Mouse (Mus musculus): ENCODE measurements around the gene Klk10. TPM values are rescaled to one million over a fixed set of nuclear protein-coding genes. Genes with fewer than 3 reads are reported as not detected.

Gene Klk10
- polyA plus RNA-seq, 1 experiment from 2014 or later, result not detected

GRCm38 (mm10) chr7:43776506-43776905 is 4.3 kb upstream of the Klk10 start:
- Histone ChIP-seq H3K4me3 (replicated peaks) (no peak overlapping the region), H3K4me1 (replicated peaks) (no peaks in the 10 kb centered on the region), H3K4me2 (no peak overlapping the region), H3K36me3 (no peaks in the 10 kb centered on the region), H3K9me3 (replicated peaks) (no peaks in the 10 kb centered on the region), H3K9ac (no peak overlapping the region), H3K27ac (no peak overlapping the region), H3K27me3 (no peaks in the 10 kb centered on the region)
- ATAC-seq (ENCODE audit: low read depth) (no peak), DNase-seq (no peak)
- 71% methylated on average over 5 of the region's 5 CpGs for WGBS (ENCODE audit: insufficient replicate concordance)

- H3K4me3 ChIP-seq (replicated peaks), result no peak overlapping the region
- 67% methylated on average over 12 of the region's 12 CpGs for WGBS (ENCODE audit: insufficient replicate concordance)
- no peaks in the 10 kb centered on the region for H3K27me3 ChIP-seq
- ATAC-seq (ENCODE audit: low read depth), result no peak
- 0 out of 2 replicates have a peak, but pooled peaks cover 1% of the 10 kb centered on the region for H3K4me1 ChIP-seq (replicated peaks)
- H3K4me2 ChIP-seq, result no peak overlapping the region
- H3K36me3 ChIP-seq, result no peaks in the 10 kb centered on the region
- no peak for DNase-seq
- no peak overlapping the region for H3K9ac ChIP-seq
- H3K9me3 ChIP-seq (replicated peaks), result no peaks in the 10 kb centered on the region
- H3K27ac ChIP-seq, result no peak overlapping the region
Observed at GRCm38 (mm10) chr7:43777423-43777822, 3.4 kb upstream of the Klk10 start.

GRCm38 (mm10) chr7:43778176-43778970 is 2.5 kb upstream of the Klk10 start:
- 68% methylated on average over 10 of the region's 10 CpGs for WGBS (ENCODE audit: insufficient replicate concordance)
- H3K9me3 ChIP-seq (replicated peaks), result no peaks in the 10 kb centered on the region
- no peak for ATAC-seq (ENCODE audit: low read depth)
- no peaks in the 10 kb centered on the region for H3K36me3 ChIP-seq
- H3K9ac ChIP-seq, result no peak overlapping the region
- no peak overlapping the region for H3K27ac ChIP-seq
- peaks cover 5% of the 10 kb centered on the region; the same call in 1 of the 2 replicates for H3K4me1 ChIP-seq (replicated peaks)
- H3K27me3 ChIP-seq, result peaks cover 8% of the 10 kb centered on the region
- H3K4me3 ChIP-seq (replicated peaks), result no peak overlapping the region
- H3K4me2 ChIP-seq, result no peak overlapping the region
- DNase-seq, result no peak

- Histone ChIP-seq H3K36me3 (no peaks in the 10 kb centered on the region), H3K9ac (no peak overlapping the region), H3K4me1 (replicated peaks) (peaks cover 5% of the 10 kb centered on the region; the same call in 1 of the 2 replicates), H3K27me3 (peaks cover 16% of the 10 kb centered on the region), H3K9me3 (replicated peaks) (no peaks in the 10 kb centered on the region), H3K27ac (no peak overlapping the region), H3K4me2 (no peak overlapping the region), H3K4me3 (replicated peaks) (no peak overlapping the region)
- WGBS (ENCODE audit: insufficient replicate concordance), result 47% methylated on average over 6 of the region's 6 CpGs
- DNase-seq (no peak), ATAC-seq (ENCODE audit: low read depth) (no peak)
Observed at GRCm38 (mm10) chr7:43780241-43780640, 594 bp upstream of the Klk10 start.

GRCm38 (mm10) chr7:43781541-43781940 is 706 bp downstream of the Klk10 start:
- H3K4me2 ChIP-seq, result no peak overlapping the region
- H3K27ac ChIP-seq, result no peak overlapping the region
- peaks cover 16% of the 10 kb centered on the region for H3K27me3 ChIP-seq
- H3K36me3 ChIP-seq, result no peaks in the 10 kb centered on the region
- WGBS (ENCODE audit: insufficient replicate concordance), result 73% methylated on average over 11 of the region's 11 CpGs
- ATAC-seq (ENCODE audit: low read depth) (no peak), DNase-seq (no peak)
- no peaks in the 10 kb centered on the region for H3K9me3 ChIP-seq (replicated peaks)
- no peak overlapping the region for H3K4me3 ChIP-seq (replicated peaks)
- H3K4me1 ChIP-seq (replicated peaks), result peaks cover 5% of the 10 kb centered on the region; the same call in 1 of the 2 replicates
- no peak overlapping the region for H3K9ac ChIP-seq

- Histone ChIP-seq H3K27me3 (peaks cover 16% of the 10 kb centered on the region), H3K4me1 (replicated peaks) (peaks cover 5% of the 10 kb centered on the region; the same call in 1 of the 2 replicates), H3K4me3 (replicated peaks) (0 out of 2 replicates have a peak overlapping the region, but pooled peaks have one; percentile 14), H3K9me3 (replicated peaks) (no peaks in the 10 kb centered on the region), H3K9ac (no peak overlapping the region), H3K27ac (no peak overlapping the region), H3K36me3 (no peaks in the 10 kb centered on the region), H3K4me2 (peak overlapping the region; percentile 54)
- peak; percentile 27 for DNase-seq
- 7% methylated on average over 36 of the region's 36 CpGs for WGBS (ENCODE audit: insufficient replicate concordance)
- ATAC-seq (ENCODE audit: low read depth), result no peak
Observed at GRCm38 (mm10) chr7:43782275-43783265, 1.7 kb downstream of the Klk10 start.

GRCm38 (mm10) chr7:43785286-43785685 is 4.5 kb downstream of the Klk10 start:
- H3K36me3 ChIP-seq, result no peaks in the 10 kb centered on the region
- H3K4me1 ChIP-seq (replicated peaks), result peaks cover 5% of the 10 kb centered on the region; the same call in 1 of the 2 replicates
- H3K9ac ChIP-seq, result no peak overlapping the region
- no peak overlapping the region for H3K4me3 ChIP-seq (replicated peaks)
- DNase-seq (no peak), ATAC-seq (ENCODE audit: low read depth) (no peak)
- WGBS (ENCODE audit: insufficient replicate concordance), result 57% methylated on average over 1 of the region's 1 CpGs
- no peaks in the 10 kb centered on the region for H3K9me3 ChIP-seq (replicated peaks)
- no peak overlapping the region for H3K27ac ChIP-seq
- H3K4me2 ChIP-seq, result no peak overlapping the region
- H3K27me3 ChIP-seq, result peaks cover 16% of the 10 kb centered on the region

- ATAC-seq (ENCODE audit: low read depth) (no peak), DNase-seq (no peak)
- no peaks in the 10 kb centered on the region for H3K4me1 ChIP-seq (replicated peaks)
- 56% methylated on average over 3 of the region's 3 CpGs for WGBS (ENCODE audit: insufficient replicate concordance)
- H3K36me3 ChIP-seq, result no peaks in the 10 kb centered on the region
- H3K27ac ChIP-seq, result no peak overlapping the region
- H3K4me3 ChIP-seq (replicated peaks), result no peak overlapping the region
- no peaks in the 10 kb centered on the region for H3K9me3 ChIP-seq (replicated peaks)
- H3K27me3 ChIP-seq, result peaks cover 10% of the 10 kb centered on the region
- no peak overlapping the region for H3K4me2 ChIP-seq
- no peak overlapping the region for H3K9ac ChIP-seq
Observed at GRCm38 (mm10) chr7:43788096-43788495, 7.3 kb downstream of the Klk10 start.

- H3K4me1 ChIP-seq (replicated peaks), result no peaks in the 10 kb centered on the region
- H3K4me2 ChIP-seq, result no peak overlapping the region
- no peak overlapping the region for H3K4me3 ChIP-seq (replicated peaks)
- DNase-seq (no peak), ATAC-seq (ENCODE audit: low read depth) (no peak)
- H3K9me3 ChIP-seq (replicated peaks), result no peaks in the 10 kb centered on the region
- no peaks in the 10 kb centered on the region for H3K27me3 ChIP-seq
- no peak overlapping the region for H3K27ac ChIP-seq
- 41% methylated on average over 2 of the region's 2 CpGs for WGBS (ENCODE audit: insufficient replicate concordance)
- H3K36me3 ChIP-seq, result no peaks in the 10 kb centered on the region
- no peak overlapping the region for H3K9ac ChIP-seq
Observed at GRCm38 (mm10) chr7:43789295-43789694, 8.5 kb downstream of the Klk10 start.

- peaks cover 2% of the 10 kb centered on the region; the same call in 1 of the 2 replicates for H3K4me1 ChIP-seq (replicated peaks)
- no peak for ATAC-seq (ENCODE audit: low read depth)
- H3K9ac ChIP-seq, result no peak within 1 kb of the TSS
- H3K27me3 ChIP-seq, result peaks cover 15% of the 10 kb centered on the region
- H3K9me3 ChIP-seq (replicated peaks), result no peaks in the 10 kb centered on the region
- H3K27ac ChIP-seq, result no peak within 1 kb of the TSS
- no peak within 1 kb of the TSS for H3K4me2 ChIP-seq
- H3K4me3 ChIP-seq (replicated peaks), result no peak within 1 kb of the TSS
- 48% methylated on average over 7 of the region's 7 CpGs for WGBS (ENCODE audit: insufficient replicate concordance)
- no peak for DNase-seq
- no peaks in the 10 kb centered on the region for H3K36me3 ChIP-seq
Observed at GRCm38 (mm10) chr7:43791591-43791990, 10.8 kb downstream of the Klk10 start, which contains the start of gene Klk9. Gene Klk9 (plus strand): TSS chr7:43791891.

- H3K4me1 ChIP-seq (replicated peaks), result peaks cover 13% of the 10 kb centered on the region
- H3K36me3 ChIP-seq, result no peaks in the 10 kb centered on the region
- no peak overlapping the region for H3K9ac ChIP-seq
- peak overlapping the region; percentile 63 for H3K4me2 ChIP-seq
- H3K4me3 ChIP-seq (replicated peaks), result 0 out of 2 replicates have a peak overlapping the region, but pooled peaks have one; percentile 51
- WGBS (ENCODE audit: insufficient replicate concordance), result 11% methylated on average over 8 of the region's 8 CpGs
- H3K27me3 ChIP-seq, result peaks cover 31% of the 10 kb centered on the region
- H3K9me3 ChIP-seq (replicated peaks), result no peaks in the 10 kb centered on the region
- no peak overlapping the region for H3K27ac ChIP-seq
- ATAC-seq (ENCODE audit: low read depth) (no peak), DNase-seq (no peak)
Observed at GRCm38 (mm10) chr7:43796355-43796754, 15.5 kb downstream of the Klk10 start.
